Mouse (Mus musculus) liver, embryonic 14 days (tissue): Measurements from ENCODE around the gene Gm4340. TPM values are rescaled to one million over a fixed set of nuclear protein-coding genes. Genes with fewer than 3 reads are reported as not detected.

Experiments
- polyA plus RNA-seq: library from polyadenylated mRNA; depleted of rRNA; stranded (reverse); fragments of >200 nt; gene quantifications from 2 replicates; pipeline ENCODE4 v1.2.3, GENCODE M21; 2012; rRNA removed

Gm4340 gene
- not detected in 2 replicates for polyA plus RNA-seq

GRCm38 (mm10) chr10:104193742-104194141, at the start of gene Gm4340:
TSS of gene Gm4340 (plus strand) at chr10:104194042.

GRCm38 (mm10) chr10:104151197-104151596, 42.6 kb upstream of the Gm4340 start, which contains the start of gene Gm6763:
TSS of gene Gm6763 (plus strand) at chr10:104151497.

GRCm38 (mm10) chr10:104159706-104160105, 34.1 kb upstream of the Gm4340 start, which contains the start of gene Gm8764:
TSS of gene Gm8764 (plus strand) at chr10:104160006.

GRCm38 (mm10) chr10:104168215-104168614, 25.6 kb upstream of the Gm4340 start, which contains the start of gene Gm21304:
TSS of gene Gm21304 (plus strand) at chr10:104168515.

GRCm38 (mm10) chr10:104176724-104177123, 17.1 kb upstream of the Gm4340 start, which contains the start of gene Gm21312:
TSS of gene Gm21312 (plus strand) at chr10:104177024.

GRCm38 (mm10) chr10:104185233-104185632, 8.6 kb upstream of the Gm4340 start, which contains the start of gene Gm20765:
TSS of gene Gm20765 (plus strand) at chr10:104185533.

Other genes with a start within 250 kb of the Gm4340 start
- gene Gm21293, start 51.1 kb upstream of the Gm4340 start, polyA plus RNA-seq, result not detected in 2 replicates
- not detected in 2 replicates for gene Gm6763, start 42.5 kb upstream of the Gm4340 start, polyA plus RNA-seq
- gene Gm8764, start 34.0 kb upstream of the Gm4340 start, polyA plus RNA-seq, result not detected in 2 replicates
- gene Gm21304, start 25.5 kb upstream of the Gm4340 start, polyA plus RNA-seq, result not detected in 2 replicates
- not detected in 2 replicates for gene Gm21312, start 17.0 kb upstream of the Gm4340 start, polyA plus RNA-seq
- gene Gm20765, start 8.5 kb upstream of the Gm4340 start, polyA plus RNA-seq, result not detected in 2 replicates